Mouse (Mus musculus) bone marrow macrophage, adult 2 months (primary cell): ENCODE results near the gene Abcc2.

ENCODE experiments used
- CTCF ChIP-seq: IDR thresholded peaks from 2 replicates; pipeline ENCODE4 v1.5.1; 2012; ENCODE audit warnings: low read depth, mild to moderate bottlenecking, low read length, moderate library complexity
- POLR2A ChIP-seq: IDR thresholded peaks from 2 replicates; pipeline ENCODE4 v1.6.1; 2012; ENCODE audit warnings: mild to moderate bottlenecking, low read depth, low read length, borderline replicate concordance

- TF ChIP-seq POLR2A, result peak; percentile 84; the same call in 1 of the 2 replicates
- TF ChIP-seq CTCF, result no peak
These were observed 29.3 kb upstream of the Abcc2 start, which contains the start of the genes Cutc and Cox15 for GRCm38 (mm10) chr19:43752489-43753225.
